Mouse (Mus musculus) CD4-positive helper T cell, adult 2 months (primary cell): Measurements from ENCODE around the gene Gm7233.
"Not testable (repeated sequence)": the region's sequence is repeated elsewhere in the genome, so short reads cannot be mapped to it uniquely, and the experiment has no call there.

ENCODE experiments used
- DNase-seq: peaks from one replicate; pipeline ENCODE4 v3.0.0-alpha.2; 2012; ENCODE audit warnings: low read depth, missing footprints, low spot score

The Gm7233 gene

DNA sequence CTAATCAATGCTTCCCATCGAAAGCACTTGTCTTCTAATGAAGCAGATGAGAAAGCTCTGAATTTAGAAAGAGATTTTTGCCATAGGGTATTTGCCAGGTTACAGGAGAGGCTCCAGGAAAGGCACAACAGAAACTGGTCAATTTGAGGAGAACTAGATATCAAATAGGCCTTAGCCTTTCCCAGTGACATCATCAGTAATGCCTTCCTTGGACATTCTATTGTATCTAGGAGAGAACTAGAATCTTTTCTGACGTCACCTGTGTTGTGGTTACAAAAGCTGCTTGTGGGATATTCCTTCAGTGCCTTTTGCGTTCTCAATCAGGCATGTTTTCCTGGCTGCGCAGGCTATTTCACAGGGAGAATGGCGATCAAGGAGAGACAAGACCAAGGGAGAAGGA is at the start of gene Gm7233:
Gene Gm7233 (plus strand): TSS at position 301 of the 400 bp plus-strand sequence.
- DNase-seq = not testable (repeated sequence)

DNA sequence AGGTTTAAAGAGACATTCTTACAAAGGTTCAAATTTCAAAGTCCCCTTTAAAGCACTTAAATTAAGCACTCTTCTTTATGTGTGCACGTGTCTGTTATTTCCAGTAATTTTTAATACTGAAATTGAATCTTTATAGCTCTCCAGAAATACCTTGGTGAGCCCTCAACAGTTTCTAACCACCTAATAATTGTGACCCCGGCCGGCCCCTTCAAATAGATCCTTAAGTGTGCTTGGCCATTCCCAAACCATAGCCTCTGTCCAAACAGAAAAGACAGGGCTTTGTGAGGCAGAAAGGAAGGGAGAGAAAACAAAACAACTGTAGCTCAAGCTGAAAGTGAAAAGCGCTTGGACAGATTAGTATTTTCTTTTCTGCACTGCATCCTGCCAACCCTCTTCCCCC is 12.5 kb upstream of the Gm7233 start:
- DNase-seq = not testable (repeated sequence)

GRCm38 (mm10) chr14:43167942-43168341 is 11.7 kb upstream of the Gm7233 start:
- DNase-seq = not testable (repeated sequence)

DNA sequence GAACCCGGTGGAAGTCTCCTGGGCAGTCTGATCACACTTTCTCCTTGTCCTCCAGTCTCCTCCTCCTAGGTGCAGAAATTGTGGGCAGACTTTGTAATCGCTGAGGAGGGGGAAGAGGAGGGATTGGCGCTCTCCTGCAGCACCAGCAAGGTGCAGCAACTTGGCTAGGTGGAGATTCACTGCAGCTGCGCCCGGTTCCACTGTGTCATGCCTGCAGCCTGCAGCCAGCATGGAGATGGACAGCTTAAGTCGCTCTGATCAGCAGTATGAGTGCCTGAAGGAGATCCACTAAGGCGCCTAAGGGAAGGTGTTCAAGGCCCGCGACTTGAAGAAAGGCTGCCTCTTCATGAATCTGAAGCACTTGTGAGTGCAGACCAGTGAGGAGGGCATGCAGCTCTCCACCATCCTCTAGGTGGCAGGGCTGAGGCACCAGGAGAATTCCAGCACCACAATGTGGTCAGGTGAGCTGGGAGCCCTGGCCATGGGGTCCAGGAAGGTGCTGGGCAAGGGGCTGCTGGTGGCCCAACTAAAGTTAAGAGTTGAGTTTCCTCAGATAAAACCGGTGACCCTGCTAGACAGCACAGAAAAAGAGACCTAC is 11.0 kb upstream of the Gm7233 start:
- not testable (repeated sequence) for DNase-seq

- DNase-seq = not testable (repeated sequence)
Observed at GRCm38 (mm10) chr14:43235204-43235603, 55.5 kb downstream of the Gm7233 start, which contains the start of gene Gm8122. Gene Gm8122, minus strand, starts transcription at chr14:43235304.
